Mouse (Mus musculus) midbrain, embryonic 13.5 days (tissue): ENCODE measurements around the gene Tef. TPM values are rescaled to one million over a fixed set of nuclear protein-coding genes. Genes with fewer than 3 reads are reported as not detected.

ENCODE experiments used
- ATAC-seq: fragments of 200-750 bp; cut with Nextera tagmentation; 2 replicates; pipeline ENCODE4 v1.8.0; 2017; ENCODE audit warnings: mild to moderate bottlenecking, moderate TSS enrichment, moderate library complexity
- H3K27ac ChIP-seq: fragments of 300-500 bp; sonication (generic); 2 replicates; pipeline ENCODE4 v1.5.1; 2015; ENCODE audit warnings: inconsistent platforms, mild to moderate bottlenecking, moderate library complexity
- H3K27me3 ChIP-seq: fragments of 300-500 bp; sonication (generic); 2 replicates; pipeline ENCODE4 v1.6.1; 2015; ENCODE audit warnings: mild to moderate bottlenecking, inconsistent platforms
- H3K36me3 ChIP-seq: fragments of 300-500 bp; sonication (generic); 2 replicates; pipeline ENCODE4 v1.6.1; 2015; ENCODE audit warnings: mild to moderate bottlenecking, inconsistent platforms
- H3K4me1 ChIP-seq: fragments of 300-500 bp; sonication (generic); replicated peaks from 2 replicates; pipeline ENCODE4 v1.6.1; 2015; ENCODE audit warnings: inconsistent platforms
- H3K4me2 ChIP-seq: fragments of 300-500 bp; sonication (generic); replicated peaks from 2 replicates; pipeline ENCODE4 v1.6.1; 2015; ENCODE audit warnings: moderate library complexity, mild to moderate bottlenecking, inconsistent platforms
- H3K4me3 ChIP-seq: fragments of 300-500 bp; sonication (generic); replicated peaks from 2 replicates; pipeline ENCODE4 v1.5.1; 2015; ENCODE audit warnings: mild to moderate bottlenecking, inconsistent platforms
- H3K9ac ChIP-seq: fragments of 300-500 bp; sonication (generic); replicated peaks from 2 replicates; pipeline ENCODE4 v1.6.1; 2015; ENCODE audit warnings: mild to moderate bottlenecking, inconsistent platforms
- H3K9me3 ChIP-seq: fragments of 300-500 bp; sonication (generic); 2 replicates; pipeline ENCODE4 v1.6.1; 2016; ENCODE audit warnings: mild to moderate bottlenecking, inconsistent platforms
- WGBS: fragments of 180-500 bp; shearing (Covaris S2); methylation state at CpG from one replicate; pipeline ENCODE4 v1.1.7; 2015; 5-methylcytosine and 5-hydroxymethylcytosine counted together
- polyA plus RNA-seq: library from polyadenylated mRNA; unstranded; fragments of >200 nt; fragmentation: Nextera tagmentation; extraction: Ambion mirVana; gene quantifications from 2 replicates; pipeline ENCODE4 v1.2.1, GENCODE M21; 2015

Tef gene
- polyA plus RNA-seq, 1 experiment from 2014 or later = 23.3 TPM

DNA sequence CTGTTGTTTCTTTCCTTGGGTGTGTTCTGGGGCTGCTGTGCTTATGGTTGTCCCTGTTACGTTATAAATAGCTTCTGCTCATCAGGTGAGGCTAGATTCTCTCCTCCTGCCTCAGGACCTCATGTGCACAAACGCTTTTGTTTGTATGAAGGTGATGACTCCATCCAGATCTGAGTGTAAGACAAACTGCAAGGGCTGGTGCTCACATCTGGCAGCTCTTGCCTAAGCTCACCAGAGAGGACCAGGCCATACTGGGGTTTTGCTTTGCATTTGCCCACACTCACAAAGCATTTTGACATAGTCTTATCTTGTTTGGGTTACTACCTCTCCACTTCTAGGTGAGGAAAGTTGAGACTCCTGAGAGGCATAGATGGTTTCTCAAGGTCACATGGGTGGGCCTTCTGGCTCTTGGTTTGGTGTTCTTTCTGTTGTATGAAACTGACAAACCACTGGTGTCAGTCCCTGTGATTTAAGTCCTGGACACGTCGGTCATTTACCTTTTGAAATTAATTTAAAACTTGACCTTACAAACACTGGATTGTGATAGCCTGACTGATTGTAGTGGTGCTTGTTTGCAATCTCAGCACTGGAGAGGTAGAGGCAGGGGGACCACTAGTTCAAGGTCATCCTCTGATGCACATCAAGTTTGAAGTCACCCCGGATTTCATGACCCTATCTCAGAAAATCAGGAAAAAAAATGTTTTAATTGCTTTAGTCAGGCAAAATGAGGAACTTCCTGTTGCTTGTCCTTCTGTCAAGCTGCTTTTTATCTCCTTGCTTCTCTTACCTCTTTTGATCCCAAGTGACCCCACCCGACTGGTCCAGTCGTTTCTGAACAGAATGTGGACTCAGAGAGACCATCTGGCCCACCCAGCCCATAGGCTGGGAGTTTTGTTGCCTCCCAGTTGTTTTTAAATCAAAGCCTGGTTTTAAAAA lies 10.7 kb downstream of the Tef start:
- H3K4me3 ChIP-seq = peak overlapping the region; percentile 78
- no peaks in the 10 kb centered on the region for H3K9me3 ChIP-seq
- H3K4me1 ChIP-seq = peaks cover 46% of the 10 kb centered on the region
- no peaks in the 10 kb centered on the region; the same call in 1 of the 2 replicates for H3K27me3 ChIP-seq
- no peak for ATAC-seq
- H3K27ac ChIP-seq = no peak overlapping the region
- H3K36me3 ChIP-seq = peaks cover 32% of the 10 kb centered on the region
- peak overlapping the region; percentile 76 for H3K4me2 ChIP-seq
- peak overlapping the region; percentile 87 for H3K9ac ChIP-seq
- 79% methylated on average over 7 of the region's 7 CpGs for WGBS

DNA sequence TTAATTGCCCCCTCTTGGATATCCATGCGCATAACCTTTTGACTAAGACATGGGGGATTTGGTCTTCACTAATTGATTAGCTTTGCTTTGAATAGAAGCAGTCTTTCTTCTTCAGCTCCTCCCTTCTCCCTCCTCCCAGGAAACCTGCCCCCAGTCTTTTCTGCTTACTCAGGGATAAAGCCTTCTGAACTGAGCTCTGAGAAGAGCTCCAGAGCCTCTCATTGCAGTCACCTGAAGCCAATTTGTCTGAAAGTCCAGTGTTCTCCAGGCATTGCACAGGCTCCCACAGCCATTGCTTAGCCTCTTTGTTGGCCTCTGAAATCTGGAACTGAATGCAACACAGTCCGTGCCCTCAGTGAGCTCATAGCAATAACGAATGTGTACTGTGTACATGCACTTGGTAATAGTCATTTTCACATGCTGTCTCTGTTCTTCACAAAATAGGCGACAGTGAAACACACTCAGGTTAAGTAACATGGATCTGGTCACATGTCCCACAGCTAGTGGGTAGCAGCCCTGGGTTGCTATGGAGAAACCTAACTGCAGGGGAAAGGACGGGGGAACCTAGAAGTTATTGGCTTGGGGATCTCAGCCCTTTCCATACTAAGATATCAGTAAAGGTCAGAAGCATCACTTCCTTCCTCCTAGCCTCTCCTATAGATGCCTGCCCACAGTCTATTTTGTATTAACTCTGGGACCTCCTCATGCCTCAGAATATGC lies 11.9 kb downstream of the Tef start:
- H3K9ac ChIP-seq = no peak overlapping the region
- peaks cover 43% of the 10 kb centered on the region for H3K36me3 ChIP-seq
- no peak overlapping the region for H3K4me3 ChIP-seq
- WGBS = 64% methylated on average over 5 of the region's 5 CpGs
- H3K9me3 ChIP-seq = no peaks in the 10 kb centered on the region
- H3K4me2 ChIP-seq = no peak overlapping the region
- no peaks in the 10 kb centered on the region for H3K27me3 ChIP-seq
- ATAC-seq = no peak
- peaks cover 43% of the 10 kb centered on the region for H3K4me1 ChIP-seq
- peak overlapping the region; percentile 45; the same call in 1 of the 2 replicates for H3K27ac ChIP-seq

DNA sequence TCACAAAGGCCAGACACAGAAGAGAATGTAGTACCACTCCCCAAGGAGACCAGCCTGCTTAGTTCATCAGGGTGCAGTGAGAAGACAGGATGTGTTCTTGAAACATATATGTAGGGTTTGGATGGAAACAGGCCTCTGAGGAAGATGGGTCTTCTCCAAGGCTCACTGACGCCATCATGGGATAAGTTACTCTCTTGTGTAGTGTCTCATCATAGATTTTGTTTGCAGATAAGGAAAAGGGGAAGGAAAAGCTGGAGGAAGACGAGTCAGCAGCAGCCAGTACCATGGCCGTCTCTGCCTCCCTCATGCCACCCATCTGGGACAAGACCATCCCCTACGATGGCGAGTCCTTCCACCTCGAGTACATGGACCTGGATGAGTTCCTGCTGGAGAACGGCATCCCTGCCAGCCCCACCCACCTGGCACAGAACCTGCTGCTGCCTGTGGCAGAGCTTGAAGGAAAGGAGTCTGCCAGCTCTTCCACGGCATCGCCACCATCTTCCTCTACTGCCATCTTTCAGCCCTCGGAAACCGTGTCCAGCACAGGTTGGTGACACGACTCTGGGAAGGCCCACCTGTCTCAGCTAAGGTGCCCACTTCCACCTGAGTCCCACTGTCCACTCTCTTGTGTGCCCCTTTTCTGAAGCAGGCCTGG lies 12.6 kb downstream of the Tef start:
- no peak overlapping the region for H3K4me2 ChIP-seq
- H3K27me3 ChIP-seq = no peaks in the 10 kb centered on the region
- H3K36me3 ChIP-seq = peaks cover 50% of the 10 kb centered on the region
- peaks cover 37% of the 10 kb centered on the region for H3K4me1 ChIP-seq
- no peak overlapping the region for H3K9ac ChIP-seq
- no peak overlapping the region for H3K27ac ChIP-seq
- ATAC-seq = no peak
- H3K4me3 ChIP-seq = no peak overlapping the region
- no peaks in the 10 kb centered on the region for H3K9me3 ChIP-seq
- 91% methylated on average over 12 of the region's 12 CpGs for WGBS

DNA sequence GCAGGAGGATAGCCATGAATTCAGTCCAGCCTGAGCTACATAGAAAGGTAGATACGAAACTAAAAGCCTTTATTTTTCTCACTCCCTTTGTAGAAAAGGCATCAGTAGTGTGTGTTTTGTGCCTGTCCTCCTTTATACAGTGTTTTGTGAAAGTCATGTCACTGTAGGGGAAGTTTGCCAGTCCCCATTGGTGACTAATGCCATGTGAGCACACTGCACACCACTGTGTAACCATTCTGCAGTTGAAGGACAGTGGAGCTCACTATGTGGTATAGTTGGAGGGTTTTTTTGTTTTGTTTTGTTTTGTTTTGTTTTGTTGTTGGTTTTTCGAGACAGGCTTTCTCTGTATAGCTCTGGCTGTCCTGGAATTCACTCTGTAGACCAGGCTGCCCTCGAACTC lies 16.2 kb downstream of the Tef start:
- Histone ChIP-seq H3K27me3 (no peaks in the 10 kb centered on the region), H3K4me3 (no peak overlapping the region), H3K4me2 (no peak overlapping the region), H3K27ac (no peak overlapping the region), H3K9me3 (no peaks in the 10 kb centered on the region), H3K4me1 (peaks cover 12% of the 10 kb centered on the region), H3K9ac (no peak overlapping the region), H3K36me3 (peaks cover 80% of the 10 kb centered on the region)
- 89% methylated on average over 3 of the region's 3 CpGs for WGBS
- ATAC-seq = no peak

DNA sequence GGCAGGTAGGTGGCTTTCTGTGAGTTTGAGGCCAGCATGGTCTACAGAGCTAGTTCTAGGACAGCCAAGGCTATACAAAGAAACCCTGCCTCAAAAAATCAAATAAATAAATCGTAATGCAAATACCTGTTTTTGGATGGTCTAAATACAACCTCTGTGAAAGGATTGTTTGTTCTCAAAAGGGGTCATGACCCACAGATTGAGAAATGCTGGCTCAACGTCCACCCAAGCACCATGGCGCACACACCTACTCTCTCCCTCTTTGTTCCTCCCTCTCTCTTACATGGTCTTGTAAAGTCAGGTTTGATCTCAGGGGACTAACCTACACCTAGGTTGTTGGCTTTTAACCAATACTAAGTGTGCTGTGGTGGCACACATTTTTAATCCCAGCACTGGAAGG lies 20.4 kb downstream of the Tef start:
- Histone ChIP-seq H3K9me3 (no peaks in the 10 kb centered on the region), H3K36me3 (peaks cover 92% of the 10 kb centered on the region), H3K4me1 (no peaks in the 10 kb centered on the region), H3K27ac (no peak overlapping the region), H3K27me3 (no peaks in the 10 kb centered on the region), H3K9ac (no peak overlapping the region), H3K4me3 (no peak overlapping the region), H3K4me2 (no peak overlapping the region)
- no peak for ATAC-seq
- 90% methylated on average over 3 of the region's 3 CpGs for WGBS

DNA sequence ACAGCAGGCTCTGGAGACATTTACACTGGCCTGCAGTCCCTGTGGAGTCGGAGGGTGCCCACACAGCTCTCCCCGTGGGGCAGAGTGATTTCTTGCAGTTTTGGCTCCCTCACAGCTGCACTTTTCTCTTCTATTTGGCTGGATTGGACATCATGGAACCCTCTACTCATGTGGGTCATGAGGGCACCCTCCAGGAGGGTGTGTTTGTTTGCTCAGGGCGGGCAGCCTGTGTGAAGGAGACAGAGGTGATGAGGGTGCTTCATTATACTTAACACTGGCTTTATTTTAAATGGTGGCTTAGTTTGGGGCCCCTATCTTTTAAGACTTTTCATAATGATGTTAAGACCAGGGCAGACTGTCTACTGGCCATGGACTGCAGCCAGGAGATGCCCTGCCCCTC lies 22.6 kb downstream of the Tef start:
- H3K36me3 ChIP-seq = peaks cover 74% of the 10 kb centered on the region
- no peaks in the 10 kb centered on the region for H3K4me1 ChIP-seq
- 85% methylated on average over 3 of the region's 3 CpGs for WGBS
- no peak overlapping the region for H3K9ac ChIP-seq
- no peak overlapping the region for H3K4me3 ChIP-seq
- H3K4me2 ChIP-seq = no peak overlapping the region
- H3K27me3 ChIP-seq = no peaks in the 10 kb centered on the region
- ATAC-seq = no peak
- H3K27ac ChIP-seq = no peak overlapping the region
- H3K9me3 ChIP-seq = no peaks in the 10 kb centered on the region

DNA sequence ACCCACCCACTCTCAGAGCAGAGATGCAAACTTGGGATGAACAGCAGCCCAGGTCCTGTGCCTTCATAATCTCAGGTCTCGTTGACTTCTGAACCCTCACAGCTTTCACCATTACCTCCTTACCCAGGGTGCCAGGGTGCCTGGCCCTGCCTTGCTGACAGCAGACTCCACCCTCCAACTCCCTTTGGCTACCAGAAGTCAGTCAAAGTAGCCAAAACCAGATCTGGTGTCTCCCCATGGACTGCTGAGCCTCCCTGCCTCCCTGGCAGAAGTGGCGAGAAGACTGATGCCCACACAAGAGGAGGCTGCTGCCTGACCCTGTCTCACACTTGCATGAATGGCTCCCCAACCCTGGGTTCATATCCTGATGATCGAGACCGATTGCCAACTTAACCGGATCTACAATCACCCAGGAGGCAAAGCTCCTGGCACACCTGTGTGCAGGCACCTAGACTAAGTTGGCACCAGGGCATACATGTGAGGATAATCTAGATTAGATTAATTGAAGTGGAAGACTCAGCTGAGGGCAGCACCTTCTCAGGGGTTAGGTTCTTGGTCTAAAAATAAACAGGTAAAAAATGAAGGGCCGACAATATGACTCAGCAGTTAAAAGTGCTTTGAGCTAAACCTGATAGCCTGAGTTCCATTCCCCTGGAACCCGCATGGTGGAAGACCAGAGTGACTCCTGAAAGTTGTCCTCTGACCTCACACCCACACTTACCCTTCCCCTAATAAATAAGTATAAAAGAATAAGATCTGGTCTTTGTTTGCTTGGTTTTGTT lies 26.4 kb downstream of the Tef start:
- H3K27me3 ChIP-seq = no peaks in the 10 kb centered on the region
- H3K9me3 ChIP-seq = no peaks in the 10 kb centered on the region
- H3K9ac ChIP-seq = no peak overlapping the region
- H3K4me3 ChIP-seq = no peak overlapping the region
- no peak overlapping the region for H3K4me2 ChIP-seq
- WGBS = 91% methylated on average over 7 of the region's 7 CpGs
- ATAC-seq = no peak
- H3K27ac ChIP-seq = no peak overlapping the region
- peaks cover 7% of the 10 kb centered on the region; the same call in 1 of the 2 replicates for H3K4me1 ChIP-seq
- peaks cover 41% of the 10 kb centered on the region for H3K36me3 ChIP-seq

DNA sequence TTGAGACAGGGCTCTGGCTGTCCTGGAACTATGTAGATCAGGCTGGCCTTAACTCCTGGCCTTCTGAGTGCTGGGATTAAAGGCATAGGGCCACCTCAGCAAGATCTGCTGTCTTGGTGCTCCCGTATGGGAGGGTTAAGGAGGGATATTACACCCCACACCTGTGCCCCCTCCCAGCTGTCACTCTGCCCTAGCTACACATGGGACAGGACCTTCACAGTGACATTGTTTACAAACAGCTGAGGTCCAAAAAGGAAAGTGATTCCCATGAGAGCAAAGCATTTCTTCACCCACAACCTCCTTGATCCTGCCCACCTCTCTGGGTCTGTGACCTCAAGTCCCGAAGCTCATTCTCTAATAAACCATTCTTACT lies 27.0 kb downstream of the Tef start:
- no peak overlapping the region for H3K4me2 ChIP-seq
- peaks cover 7% of the 10 kb centered on the region; the same call in 1 of the 2 replicates for H3K4me1 ChIP-seq
- peaks cover 36% of the 10 kb centered on the region for H3K36me3 ChIP-seq
- no peak overlapping the region for H3K9ac ChIP-seq
- no peak overlapping the region for H3K4me3 ChIP-seq
- ATAC-seq = no peak
- H3K9me3 ChIP-seq = no peaks in the 10 kb centered on the region
- WGBS = 65% methylated on average over 2 of the region's 2 CpGs
- H3K27me3 ChIP-seq = no peaks in the 10 kb centered on the region
- no peak overlapping the region for H3K27ac ChIP-seq

DNA sequence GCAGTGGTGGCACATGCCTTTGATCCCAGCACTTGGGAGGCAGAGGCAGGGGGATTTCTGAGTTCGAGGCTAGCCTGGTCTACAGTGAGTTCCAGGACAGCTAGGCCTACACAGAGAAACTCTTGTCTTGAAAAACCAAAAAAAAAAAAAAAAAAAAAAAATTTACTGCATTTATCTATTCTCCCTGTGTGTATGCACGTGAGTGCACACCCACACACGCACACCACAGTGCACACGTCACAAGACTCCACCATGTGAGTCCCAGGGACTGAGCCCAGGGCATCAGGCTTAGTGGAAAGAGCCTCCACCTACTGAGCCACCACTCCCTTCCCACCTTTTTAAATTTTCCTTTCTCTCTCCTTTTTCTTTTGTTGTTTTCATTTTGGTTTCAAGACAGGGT lies 28.3 kb downstream of the Tef start:
- H3K27me3 ChIP-seq = peaks cover 2% of the 10 kb centered on the region; the same call in 1 of the 2 replicates
- H3K9me3 ChIP-seq = no peaks in the 10 kb centered on the region
- peaks cover 7% of the 10 kb centered on the region; the same call in 1 of the 2 replicates for H3K4me1 ChIP-seq
- 95% methylated on average over 4 of the region's 4 CpGs for WGBS
- ATAC-seq = no peak
- peaks cover 22% of the 10 kb centered on the region for H3K36me3 ChIP-seq
- H3K9ac ChIP-seq = no peak overlapping the region
- no peak overlapping the region for H3K4me2 ChIP-seq
- no peak overlapping the region for H3K27ac ChIP-seq
- H3K4me3 ChIP-seq = no peak overlapping the region

DNA sequence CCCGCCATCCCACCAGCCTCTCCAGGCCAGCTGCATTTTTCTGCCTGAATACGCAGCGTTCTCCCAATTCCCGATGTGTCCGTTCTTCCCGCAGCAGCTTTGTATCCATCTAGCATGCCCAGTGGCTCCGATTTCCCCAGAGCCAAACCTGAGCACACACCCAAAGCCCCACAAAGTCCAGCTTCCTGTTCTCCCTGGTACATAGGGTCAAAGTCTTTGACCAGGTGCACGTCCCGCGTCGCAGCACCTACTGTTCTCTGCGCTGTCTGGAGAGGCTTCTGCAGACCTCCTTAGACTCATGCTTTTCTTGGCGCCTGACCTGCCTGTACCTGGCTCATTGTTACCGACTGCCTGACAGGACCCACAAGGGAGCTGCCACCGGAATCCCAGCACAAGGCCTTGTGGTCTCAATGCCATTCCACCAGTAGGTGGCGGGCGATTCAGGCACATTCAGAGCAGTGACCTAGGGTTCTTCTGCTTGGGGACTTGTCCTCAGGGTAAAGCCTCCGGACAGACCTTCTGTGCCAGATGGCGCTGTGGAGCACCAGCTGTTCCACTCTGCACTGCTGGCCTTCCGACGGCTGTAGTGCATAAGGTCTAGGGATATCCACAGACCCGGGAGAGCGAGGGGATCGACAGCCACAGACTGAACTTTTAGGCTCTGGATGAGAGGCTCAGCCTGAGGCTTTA lies 29.1 kb downstream of the Tef start:
- H3K4me3 ChIP-seq = no peak overlapping the region
- H3K27me3 ChIP-seq = peaks cover 4% of the 10 kb centered on the region; the same call in 1 of the 2 replicates
- peaks cover 14% of the 10 kb centered on the region for H3K4me1 ChIP-seq
- ATAC-seq = peak; percentile 93
- H3K9me3 ChIP-seq = no peaks in the 10 kb centered on the region
- H3K4me2 ChIP-seq = peak overlapping the region; percentile 6; the same call in 1 of the 2 replicates
- H3K27ac ChIP-seq = peak overlapping the region; percentile 35; the same call in 1 of the 2 replicates
- peaks cover 15% of the 10 kb centered on the region for H3K36me3 ChIP-seq
- WGBS = 14% methylated on average over 24 of the region's 24 CpGs
- 0 out of 2 replicates have a peak overlapping the region, but pooled peaks have one; percentile 8 for H3K9ac ChIP-seq

DNA sequence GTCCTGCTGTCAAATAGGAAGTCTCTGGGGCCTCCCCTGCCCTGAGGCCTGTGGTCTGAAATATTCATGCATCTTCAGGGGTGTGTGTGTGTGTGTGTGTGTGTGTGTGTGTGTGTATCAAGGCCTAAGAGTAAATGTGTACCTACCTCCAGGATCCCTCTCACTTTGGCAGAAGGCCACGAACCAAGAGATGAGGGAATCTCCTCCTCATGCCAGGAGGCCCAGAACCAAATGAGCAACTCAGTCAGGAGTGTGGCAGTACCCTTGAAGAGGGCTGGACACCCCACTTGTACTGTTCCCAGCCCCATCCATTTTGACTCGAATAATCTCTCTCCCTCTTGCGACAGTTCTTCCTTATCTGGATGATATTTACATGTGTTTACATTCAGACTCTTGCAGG lies 30.0 kb downstream of the Tef start:
- H3K9ac ChIP-seq = no peak overlapping the region
- peaks cover 5% of the 10 kb centered on the region for H3K36me3 ChIP-seq
- ATAC-seq = no peak
- no peaks in the 10 kb centered on the region for H3K9me3 ChIP-seq
- peaks cover 4% of the 10 kb centered on the region for H3K27me3 ChIP-seq
- H3K4me1 ChIP-seq = peaks cover 19% of the 10 kb centered on the region
- WGBS = 94% methylated on average over 3 of the region's 3 CpGs
- H3K27ac ChIP-seq = no peak overlapping the region
- no peak overlapping the region for H3K4me3 ChIP-seq
- no peak overlapping the region for H3K4me2 ChIP-seq
